Mouse (Mus musculus): ENCODE results near the gene Prg4. TPM values are rescaled to one million over a fixed set of nuclear protein-coding genes. Genes with fewer than 3 reads are reported as not detected.

The Prg4 gene
- 10 to 100 TPM; 15.8 to 17.7 TPM for polyA plus RNA-seq (2017; shearing (Covaris generic))

DNA sequence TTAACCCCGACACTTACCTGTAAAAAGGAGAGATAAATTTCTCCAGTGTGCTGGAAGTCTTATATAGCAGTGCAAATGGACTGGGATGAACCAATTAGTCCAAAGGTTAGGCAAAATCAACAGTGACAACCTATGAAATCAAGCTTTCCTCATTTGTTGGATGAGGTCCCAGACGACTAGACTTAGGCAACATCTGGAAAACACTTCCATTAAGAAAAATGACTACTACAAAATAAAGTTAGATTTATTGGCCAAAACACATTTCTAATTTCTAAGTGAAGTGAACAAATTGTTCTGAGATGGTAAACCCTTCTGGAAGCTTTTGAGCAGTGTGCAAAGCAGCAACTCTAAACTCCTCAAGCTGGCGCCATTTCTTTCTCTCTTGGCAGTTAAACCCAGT lies at the start of gene Prg4:
Prg4 (minus strand) TSS at position 34 of the 400 bp plus-strand sequence.
- no peak for ATAC-seq

DNA sequence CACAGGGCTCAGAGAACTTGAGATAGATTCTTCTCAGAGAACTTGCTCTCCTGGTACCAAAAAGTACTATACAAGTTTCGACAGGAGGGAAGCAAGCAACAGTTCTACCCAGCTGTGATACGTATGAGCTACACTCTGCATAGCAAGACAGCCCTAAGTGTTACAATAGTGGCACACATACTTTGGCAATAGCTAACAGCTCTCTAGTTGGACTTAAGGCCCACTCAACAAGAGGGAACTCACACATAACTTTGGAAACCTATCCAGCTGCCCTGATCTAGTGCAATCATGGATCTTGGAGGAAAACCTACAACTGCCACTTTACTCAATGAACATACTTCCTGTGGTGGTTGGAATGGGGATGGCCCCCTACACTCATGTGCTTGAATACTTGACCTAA lies 47.1 kb upstream of the Prg4 start:
- ATAC-seq: no peak

DNA sequence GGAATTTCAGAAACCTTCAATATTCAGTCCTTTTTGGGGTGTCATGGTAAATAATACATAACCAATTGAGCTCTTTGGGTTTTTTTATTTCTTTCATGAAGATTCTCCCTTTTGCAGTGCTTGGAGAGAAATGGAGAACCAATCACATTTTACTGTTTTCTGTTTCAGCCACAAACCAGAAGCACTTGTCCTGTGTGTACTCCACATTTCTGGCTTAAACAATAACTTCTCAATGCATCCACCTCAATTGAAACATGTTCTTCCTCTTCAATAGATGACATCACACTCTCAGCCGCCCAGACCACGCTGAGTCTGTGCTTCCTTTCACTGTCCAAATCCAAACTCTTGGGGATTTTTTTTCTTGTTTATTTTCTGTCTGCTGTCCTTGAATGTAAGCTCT lies 39.8 kb upstream of the Prg4 start:
- no peak for ATAC-seq

DNA sequence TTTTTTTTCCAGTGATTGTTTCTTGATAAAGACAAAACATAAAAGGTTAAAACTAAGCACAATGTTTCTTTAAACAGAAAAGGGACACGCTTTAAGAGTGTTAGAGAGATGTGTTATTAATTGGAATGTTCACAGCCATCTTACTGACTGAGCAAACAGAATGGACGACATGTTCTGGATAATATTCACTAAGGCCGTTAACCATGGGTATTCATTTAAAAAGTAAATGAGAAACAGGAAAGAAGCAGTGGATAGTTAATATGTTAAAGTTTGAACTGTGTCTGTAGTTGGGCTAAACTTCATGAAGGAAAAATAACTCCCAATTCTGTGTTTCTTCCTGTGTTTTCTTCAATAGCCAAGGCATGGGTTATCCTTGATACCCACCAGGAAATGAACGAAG lies 37.4 kb upstream of the Prg4 start:
- no peak for ATAC-seq

DNA sequence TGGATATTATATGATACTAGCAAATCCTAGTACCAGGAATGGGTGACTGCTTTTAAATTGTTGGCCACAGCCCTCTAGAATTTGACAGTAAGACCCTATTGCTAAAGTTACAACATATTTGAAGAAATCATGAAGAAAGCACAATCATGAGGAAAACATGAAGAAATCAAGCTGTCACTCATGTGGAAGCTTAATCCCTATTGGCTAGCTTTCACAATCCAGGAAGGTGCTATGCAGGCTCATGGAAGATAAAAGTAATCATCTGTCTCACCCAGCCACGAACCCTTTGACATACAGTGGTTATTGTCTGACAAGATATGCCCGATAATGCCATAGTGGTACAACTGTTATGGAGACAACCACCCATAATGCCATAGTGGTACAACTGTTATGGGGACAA lies 32.2 kb upstream of the Prg4 start:
- ATAC-seq: no peak

DNA sequence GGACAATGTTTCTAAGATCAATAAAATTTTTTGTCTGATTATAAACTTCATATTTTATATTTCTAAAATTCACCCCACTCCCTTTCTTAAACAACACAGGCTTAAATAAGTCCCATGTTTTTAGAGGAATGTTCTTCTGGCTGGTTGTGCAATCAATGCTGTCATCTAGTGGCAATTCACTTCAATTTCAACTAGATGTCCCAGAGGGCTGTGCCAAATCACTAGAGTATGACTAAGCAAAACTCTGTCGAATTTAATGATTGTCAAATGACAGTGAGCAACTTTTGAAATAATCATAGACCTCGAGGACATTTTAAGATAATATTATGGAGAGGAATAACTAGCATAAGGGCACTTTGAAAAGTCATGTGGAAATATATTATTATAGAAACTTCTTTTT lies 31.7 kb upstream of the Prg4 start:
- ATAC-seq: peak; percentile 48

DNA sequence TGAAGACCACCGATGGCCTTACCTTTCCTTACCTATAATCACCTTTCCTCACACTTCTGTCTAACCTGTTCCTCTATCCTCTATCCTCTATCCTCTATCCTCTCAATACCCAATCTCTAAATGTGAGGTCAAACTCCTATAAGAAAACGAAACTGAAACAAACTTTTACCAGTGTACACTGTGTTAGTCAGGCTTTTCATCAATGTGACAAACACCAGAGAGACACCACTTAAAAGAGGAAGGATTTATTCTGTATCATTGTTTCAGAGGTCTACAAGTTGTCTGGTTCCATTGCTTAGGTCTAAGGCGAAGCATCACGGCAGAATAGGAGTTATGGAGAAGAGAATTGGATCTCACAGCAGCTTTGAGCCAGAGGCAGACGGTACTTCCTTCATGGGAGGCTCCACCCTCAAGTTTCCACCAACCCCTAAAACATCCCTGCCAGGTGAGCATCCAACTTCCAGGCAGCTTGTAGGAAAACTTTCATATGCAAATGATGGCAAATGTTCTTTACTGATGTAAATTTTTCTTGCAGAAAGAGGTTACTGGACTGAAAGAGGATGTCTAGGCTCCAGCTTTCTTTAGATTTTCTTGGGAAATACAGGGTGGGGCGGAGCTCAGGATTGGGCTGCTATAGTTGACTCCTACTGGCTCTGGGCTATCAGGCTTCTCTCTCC lies 30.8 kb upstream of the Prg4 start:
- peak; percentile 84 for ATAC-seq

DNA sequence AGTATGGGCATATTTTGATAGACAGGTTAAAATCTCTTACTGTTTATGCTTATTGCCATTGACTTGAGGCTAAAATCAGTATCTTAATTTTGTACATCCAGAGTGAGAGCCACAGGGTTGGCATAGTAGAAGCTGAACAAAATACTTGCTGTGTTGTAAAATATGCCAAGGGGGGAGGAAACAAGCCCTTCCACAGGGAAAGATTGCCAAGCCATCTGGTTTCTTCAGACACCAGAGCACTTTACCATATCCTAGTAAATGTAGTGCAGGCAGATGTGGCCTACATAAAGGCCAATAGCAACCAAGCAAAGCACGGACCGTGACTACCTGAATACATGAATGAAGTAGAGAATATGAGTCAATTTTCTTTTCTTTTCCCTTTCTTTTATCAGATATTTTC lies 23.2 kb upstream of the Prg4 start:
- ATAC-seq: no peak

DNA sequence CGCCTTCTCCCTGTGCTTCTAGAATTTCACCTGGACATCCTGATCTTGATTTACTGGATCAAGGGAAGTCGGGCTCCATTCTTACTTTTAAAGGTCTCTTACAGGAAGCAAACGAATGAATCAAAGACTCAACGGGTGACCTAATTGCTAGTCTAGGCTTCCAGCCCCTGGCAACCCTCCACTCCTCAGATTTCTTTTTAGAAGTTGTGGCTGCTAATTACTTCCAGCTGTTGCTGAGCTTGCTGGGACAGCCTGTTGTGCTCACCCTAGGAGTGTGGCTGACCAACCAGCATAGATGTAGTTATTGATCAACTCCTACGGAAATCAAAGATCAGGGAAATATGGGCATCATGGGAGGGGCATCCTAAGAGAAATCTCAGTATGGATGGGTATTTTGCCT lies 14.7 kb upstream of the Prg4 start:
- ATAC-seq: no peak

DNA sequence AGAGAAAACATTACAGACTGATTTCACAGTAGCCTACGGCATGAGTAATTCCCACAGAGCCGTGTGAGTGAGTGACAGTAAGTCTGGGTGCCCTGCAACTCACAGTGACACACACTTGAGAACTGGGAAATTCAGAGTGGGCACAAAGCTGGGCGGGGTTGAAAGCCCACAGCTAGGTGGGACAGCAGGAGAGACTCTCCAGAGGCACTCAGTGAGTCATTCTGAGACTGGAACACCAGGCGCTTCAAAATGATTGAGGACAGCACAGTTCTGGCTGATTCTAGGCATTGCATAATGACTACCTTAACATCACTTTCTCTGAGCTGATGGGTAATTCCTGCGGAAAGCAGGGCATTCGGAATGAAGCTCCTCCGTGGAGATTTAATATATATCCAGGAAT lies 6.6 kb upstream of the Prg4 start:
- no peak for ATAC-seq

DNA sequence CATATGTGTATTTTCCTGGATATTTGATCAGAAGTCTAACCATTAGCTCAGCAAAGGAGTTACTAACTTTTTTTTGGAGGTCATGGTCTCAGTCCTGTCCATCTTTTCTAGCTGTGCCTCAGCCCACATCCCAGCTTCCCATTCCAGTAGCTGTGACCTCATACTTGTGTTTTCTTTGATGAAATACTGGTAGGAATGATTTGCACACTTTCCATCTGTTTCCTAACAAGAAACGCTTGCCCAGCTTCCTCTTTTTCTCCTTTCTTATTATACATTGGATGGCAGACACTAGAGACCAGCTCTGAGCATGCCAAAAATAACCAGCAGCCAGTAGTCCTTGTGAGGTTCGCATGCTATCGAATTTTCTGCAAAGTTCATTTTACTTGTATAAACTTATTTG lies 4.0 kb upstream of the Prg4 start:
- no peak for ATAC-seq

DNA sequence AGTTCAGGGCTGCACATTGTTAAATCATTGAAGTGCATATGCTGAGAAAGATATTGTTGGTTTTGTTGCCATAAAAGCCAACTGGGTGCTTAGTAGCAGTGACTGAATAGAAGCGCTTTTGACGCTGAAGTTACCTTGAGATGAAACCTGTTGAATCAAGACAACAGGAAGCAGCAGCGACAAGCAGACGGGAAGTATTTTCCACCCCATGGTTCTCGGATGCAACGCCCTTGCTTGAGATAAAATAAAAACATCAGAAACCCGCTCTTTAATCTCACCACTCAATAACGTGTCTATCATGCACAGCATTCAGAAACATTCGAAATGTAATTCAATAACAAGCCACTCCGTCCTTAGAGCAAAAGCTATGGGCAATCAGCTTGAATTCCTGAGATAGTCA lies 601 bp downstream of the Prg4 start:
- peak; percentile 87 for ATAC-seq

DNA sequence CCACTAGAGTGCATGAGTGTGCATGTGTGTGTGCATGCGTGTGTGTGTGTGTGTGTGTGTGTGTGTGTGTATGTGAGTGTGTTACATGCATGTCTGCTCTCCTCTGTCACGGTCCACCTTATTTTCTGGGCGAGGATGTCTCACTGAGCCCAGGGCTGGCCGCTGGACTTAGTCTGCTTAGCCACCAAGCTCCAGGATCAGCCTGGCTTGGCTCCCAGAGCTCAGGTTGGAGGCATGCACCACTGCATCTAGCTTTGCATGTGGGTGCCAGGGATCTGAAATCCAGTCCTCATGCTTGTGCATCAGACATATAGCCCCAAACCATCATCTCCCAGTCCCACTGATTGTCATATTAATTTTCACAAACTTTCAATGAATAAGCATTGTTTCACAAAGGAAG lies 2.3 kb downstream of the Prg4 start:
- no peak for ATAC-seq

DNA sequence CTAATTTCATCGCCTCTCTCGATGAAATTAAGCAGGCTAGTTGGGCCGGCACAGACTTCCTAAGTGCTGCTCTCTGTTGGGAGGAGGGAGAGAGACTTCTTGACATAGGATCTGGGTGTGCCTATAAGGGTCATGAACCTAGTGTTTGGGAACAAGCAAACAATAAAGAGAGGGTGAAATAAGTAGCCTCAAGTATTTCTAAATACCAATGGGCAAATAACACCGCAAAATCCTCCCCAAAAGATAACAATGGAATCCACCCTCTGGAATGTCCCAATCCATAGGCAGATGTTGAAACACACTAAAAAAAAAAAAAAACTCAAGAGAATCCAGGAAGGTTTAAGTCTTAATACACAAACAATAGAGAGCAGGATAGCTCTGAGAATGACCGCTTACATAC lies 2.9 kb downstream of the Prg4 start:
- ATAC-seq: no peak

DNA sequence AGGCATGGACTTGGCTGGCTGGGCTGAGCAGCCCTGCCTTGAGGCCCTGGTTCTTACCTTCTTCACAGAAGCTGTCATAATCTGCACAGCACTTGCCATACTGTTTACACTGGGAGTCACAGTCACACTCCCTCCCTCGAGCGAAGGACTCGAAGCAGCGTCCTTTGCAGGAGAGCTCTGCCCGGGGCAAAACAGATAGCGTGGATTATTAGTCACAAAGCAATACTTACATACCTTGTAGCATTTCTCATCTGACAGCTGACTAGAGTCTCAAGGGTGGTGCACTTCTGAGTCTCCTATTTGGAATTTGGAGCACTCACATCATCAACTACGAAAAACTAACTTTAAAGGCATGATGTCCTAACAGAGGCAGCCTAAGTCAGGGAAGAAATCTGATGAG lies 5.4 kb downstream of the Prg4 start:
- ATAC-seq: no peak

DNA sequence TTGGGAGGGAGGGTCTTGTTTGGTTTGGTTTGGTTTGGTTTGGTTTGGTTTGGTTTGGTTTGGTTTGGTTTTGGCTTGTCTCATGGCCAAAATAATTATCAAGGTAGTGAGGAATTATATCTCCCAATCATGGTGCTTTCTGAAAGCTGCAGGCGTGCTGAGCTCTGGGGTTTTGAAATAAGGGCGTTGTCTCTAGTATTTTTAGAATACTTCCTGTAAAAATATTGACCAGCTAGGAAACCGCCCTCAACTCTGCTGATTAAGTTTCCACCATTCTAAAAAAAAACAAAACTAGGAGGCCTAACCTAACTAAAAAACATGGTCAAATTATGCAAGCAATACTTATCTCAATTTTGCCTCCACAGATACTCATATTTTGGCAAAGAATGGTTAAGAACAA lies 6.4 kb downstream of the Prg4 start:
- peak; percentile 74 for ATAC-seq

DNA sequence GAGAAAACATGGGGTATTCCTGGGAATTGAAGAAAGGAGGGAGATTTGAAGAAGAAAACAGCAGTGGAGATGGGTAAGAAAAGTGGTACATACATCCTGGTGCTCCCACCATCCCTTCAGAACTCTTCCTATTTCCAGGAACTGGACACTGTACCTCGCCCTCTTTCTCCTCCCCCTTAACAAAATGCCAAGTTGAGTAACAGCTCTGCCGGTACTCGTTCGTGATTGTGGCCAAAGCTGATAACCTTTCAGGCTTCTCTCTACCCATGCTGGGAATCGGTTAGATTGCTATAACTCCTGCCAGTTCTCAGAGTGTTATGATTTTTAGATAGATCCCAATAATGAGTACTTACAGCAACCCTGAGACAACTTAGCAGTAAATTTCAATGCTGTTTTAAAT lies 7.0 kb downstream of the Prg4 start:
- ATAC-seq: no peak

DNA sequence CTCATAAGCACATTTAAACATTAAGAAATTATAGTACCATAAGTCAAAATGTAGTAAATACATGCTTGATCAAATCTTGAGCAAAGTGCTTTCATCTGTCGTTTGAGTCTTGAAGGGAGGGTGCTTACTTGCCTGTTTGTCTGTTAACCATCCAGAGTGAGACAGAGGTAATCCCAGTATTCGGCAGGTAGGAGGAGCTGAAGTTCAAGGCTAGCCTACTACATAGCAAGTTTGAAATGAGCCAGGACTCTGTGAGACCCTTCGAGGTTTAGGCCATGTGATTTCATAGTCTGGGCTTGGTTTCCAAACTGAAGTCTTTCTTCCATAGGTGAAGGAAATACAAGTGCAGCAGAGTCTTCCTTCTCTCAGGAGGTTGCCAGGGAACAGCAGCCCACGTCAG lies 24.2 kb downstream of the Prg4 start:
- no peak for ATAC-seq

DNA sequence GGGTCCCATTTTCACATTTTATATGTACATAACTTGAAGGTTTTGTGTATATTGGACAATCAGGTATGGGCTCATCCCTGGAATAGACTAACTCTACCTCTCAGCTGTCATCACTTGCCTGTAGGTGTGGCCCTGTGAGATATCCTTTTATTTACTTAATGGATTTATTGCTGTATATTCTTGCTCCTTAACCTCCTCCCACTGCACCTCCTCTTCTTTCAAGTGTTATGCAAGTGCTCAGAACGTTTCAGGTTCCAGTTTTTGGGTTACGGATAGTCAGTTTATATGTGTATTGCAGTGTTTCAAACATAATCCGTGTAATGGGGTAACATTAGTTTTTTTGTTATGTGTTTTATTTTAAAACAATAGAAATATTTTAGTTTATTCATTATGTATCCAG lies 27.3 kb downstream of the Prg4 start:
- no peak for ATAC-seq

DNA sequence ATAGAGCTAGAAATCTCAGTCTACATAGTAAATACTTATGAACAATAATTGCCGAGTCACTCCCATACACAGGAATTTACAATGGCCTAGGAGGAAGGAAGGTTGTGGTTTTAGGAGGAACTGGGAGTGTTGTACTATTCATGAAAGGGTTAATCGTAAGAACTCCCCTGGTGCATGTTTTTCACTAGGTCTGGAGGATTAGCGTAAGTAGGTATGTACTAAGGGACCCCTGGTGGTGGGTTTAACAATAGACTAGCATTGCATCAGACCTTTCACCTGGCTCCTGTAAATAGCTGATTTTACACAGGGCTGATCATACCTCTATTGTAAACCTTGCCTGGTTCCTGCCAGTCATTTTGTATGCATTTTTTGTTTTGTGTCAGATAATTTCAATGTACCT lies 39.7 kb downstream of the Prg4 start:
- ATAC-seq: no peak

DNA sequence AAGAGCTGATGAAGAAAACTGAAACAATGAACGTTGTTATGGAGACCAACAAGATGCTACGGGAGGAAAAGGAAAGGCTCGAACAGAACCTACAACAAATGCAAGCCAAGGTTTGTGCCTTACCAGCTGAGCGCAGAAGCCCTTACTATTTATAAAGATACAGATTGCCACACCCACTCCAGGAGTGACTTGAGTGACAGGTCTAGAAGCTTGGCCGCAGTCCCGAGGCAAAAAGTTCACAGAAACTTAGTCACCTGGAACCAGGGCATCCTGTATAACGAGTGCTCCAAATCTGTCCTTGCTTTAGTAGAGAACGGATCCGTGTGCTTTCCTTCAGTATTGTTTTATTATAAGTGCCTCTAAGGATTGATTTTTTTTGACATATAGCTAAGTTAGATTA lies 40.3 kb downstream of the Prg4 start:
- ATAC-seq: no peak

DNA sequence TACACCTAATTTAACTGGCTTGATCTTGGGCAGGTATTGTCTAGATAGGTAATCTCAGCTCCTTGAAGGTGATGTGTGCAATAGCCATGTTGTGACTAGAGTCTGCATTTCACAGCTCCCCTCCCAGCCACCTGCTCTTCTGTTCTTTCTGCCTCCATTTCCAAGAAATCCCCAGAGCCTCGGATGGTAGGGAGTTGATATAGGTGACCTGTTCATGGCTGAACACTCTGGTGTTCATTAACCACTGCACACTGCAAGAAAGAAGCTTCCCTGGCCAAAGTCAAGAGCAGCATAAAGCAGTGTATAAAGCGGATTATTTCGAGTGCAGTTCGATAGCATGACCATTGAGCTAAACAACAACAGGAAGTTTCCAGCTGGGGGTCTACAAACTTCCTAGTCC lies 47.5 kb downstream of the Prg4 start:
- ATAC-seq: no peak

DNA sequence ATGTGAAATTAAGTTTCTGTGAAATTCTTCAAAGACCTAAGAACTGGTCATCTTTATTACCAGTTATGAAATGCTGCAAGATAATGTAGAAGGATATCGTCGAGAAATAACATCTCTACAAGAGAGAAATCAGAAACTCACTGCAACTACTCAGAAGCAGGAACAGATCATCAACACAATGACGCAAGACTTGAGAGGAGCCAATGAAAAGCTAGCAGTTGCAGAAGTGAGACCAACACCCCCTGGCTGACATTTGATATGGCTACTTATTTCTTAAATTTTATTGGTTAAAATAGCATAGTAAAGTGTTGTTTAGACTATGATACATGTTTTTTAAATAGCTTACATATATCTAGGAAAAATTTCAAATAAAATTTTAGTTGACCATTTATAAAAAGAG lies 50.0 kb downstream of the Prg4 start:
- no peak for ATAC-seq

DNA sequence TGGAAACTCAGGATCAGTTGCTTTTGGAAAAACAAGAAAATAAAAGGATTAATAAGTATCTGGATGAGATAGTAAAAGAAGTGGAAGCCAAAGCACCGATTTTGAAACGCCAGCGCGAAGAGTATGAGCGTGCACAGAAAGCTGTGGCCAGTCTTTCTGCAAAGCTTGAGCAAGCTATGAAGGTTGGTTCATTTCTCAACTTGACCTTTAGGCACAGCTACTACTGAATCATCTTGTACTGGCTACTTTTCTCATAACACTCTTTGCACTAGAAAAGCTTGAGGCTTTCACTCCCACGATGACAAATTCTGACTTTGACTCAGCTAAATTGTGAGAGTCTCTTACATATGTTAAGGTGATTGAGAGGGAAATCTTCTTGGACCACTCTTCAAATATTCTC lies 56.0 kb downstream of the Prg4 start:
- no peak for ATAC-seq

DNA sequence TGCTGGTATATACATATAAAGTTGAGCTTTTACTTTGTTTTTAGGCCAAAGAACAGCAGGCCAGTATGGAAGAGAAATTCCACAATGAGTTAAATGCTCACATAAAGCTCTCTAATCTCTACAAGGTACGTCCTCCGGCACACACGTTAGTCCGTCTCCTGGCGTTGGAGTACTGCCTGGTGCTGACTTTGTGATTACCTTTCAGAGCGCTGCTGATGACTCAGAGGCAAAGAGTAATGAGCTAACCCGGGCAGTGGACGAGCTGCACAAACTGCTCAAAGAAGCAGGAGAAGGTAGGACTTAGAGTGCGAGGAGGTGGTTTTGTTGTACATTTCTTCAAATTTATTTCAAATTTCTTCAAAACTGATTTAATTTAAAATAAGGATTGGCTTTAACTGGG lies 58.7 kb downstream of the Prg4 start:
- no peak for ATAC-seq

DNA sequence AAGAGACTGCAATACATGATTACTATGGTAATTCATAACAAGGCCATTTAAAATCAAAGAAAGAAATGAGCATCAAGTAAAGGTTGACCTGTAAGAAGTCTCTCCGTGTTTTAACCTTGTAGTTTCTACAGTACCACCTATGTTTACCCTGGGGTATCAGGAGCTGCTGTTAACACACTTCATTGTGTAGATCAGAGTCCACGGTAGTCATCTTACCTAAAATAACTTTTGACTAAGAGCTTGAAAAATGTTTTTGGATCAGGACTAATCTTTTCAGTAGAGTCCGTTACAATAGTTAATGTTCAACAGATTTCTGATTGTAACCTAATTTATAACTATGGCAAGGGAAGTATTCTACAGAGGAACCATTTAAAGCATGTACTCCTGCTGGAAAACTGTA lies 61.4 kb downstream of the Prg4 start:
- ATAC-seq: no peak
